Mouse (Mus musculus) forebrain, postnatal 0 days (tissue): ENCODE data around the gene Actn1. TPM values are rescaled to one million over a fixed set of nuclear protein-coding genes. Genes with fewer than 3 reads are reported as not detected.
A peak's percentile ranks its signal among the peaks of the same experiment; 100 is the strongest.

Experiments
- ATAC-seq: fragments of 200-750 bp; cut with Nextera tagmentation; 2 replicates; pipeline ENCODE4 v1.8.0; 2017; ENCODE audit warnings: mild to moderate bottlenecking, moderate library complexity
- DNase-seq: peaks from one replicate; pipeline ENCODE4 v3.0.0-alpha.2; 2015
- H3K27ac ChIP-seq: fragments of 300-500 bp; sonication (generic); 2 replicates; pipeline ENCODE4 v1.5.1; 2014; ENCODE audit warnings: low read depth, mild to moderate bottlenecking, antibody characterized with exemption, low read length, moderate library complexity, mixed read lengths
- H3K27me3 ChIP-seq: fragments of 300-500 bp; sonication (generic); 2 replicates; pipeline ENCODE4 v1.6.1; 2014; ENCODE audit warnings: mild to moderate bottlenecking, low read length, mixed read lengths; ENCODE audit not compliant: insufficient read depth
- H3K36me3 ChIP-seq: fragments of 300-500 bp; sonication (generic); 2 replicates; pipeline ENCODE4 v1.6.1; 2014; ENCODE audit warnings: mild to moderate bottlenecking, moderate library complexity; ENCODE audit not compliant: insufficient read depth
- H3K4me1 ChIP-seq: fragments of 300-500 bp; sonication (generic); 2 replicates; pipeline ENCODE4 v1.6.1; 2014; ENCODE audit warnings: antibody characterized with exemption; ENCODE audit not compliant: insufficient read depth
- H3K4me2 ChIP-seq: fragments of 300-500 bp; sonication (generic); 2 replicates; pipeline ENCODE4 v1.6.1; 2014; ENCODE audit warnings: low read depth, mild to moderate bottlenecking, moderate library complexity
- H3K4me3 ChIP-seq: fragments of 300-500 bp; sonication (generic); 2 replicates; pipeline ENCODE4 v1.5.1; 2014; ENCODE audit warnings: low read depth, low read length, mixed read lengths
- H3K9ac ChIP-seq: fragments of 300-500 bp; sonication (generic); 2 replicates; pipeline ENCODE4 v1.6.1; 2014; ENCODE audit warnings: mild to moderate bottlenecking
- H3K9me3 ChIP-seq: fragments of 300-500 bp; sonication (generic); 2 replicates; pipeline ENCODE4 v1.6.1; 2016; ENCODE audit warnings: low read length
- CTCF ChIP-seq: sonication (generic); IDR thresholded peaks from 2 replicates; pipeline ENCODE4 v1.5.1; 2016; ENCODE audit warnings: antibody characterized with exemption, control low read depth, low read depth
- WGBS: fragments of 180-500 bp; shearing (Covaris S2); extraction: QIAGEN DNeasy Blood & Tissue Kit; methylation state at CpG from one replicate; pipeline ENCODE4 v1.1.7; 2014; 5-methylcytosine and 5-hydroxymethylcytosine counted together
- polyA plus RNA-seq: library from polyadenylated mRNA; unstranded; fragments of >200 nt; fragmentation: Nextera tagmentation; extraction: Ambion mirVana; gene quantifications from 2 replicates; pipeline ENCODE4 v1.2.1, GENCODE M21; 2015
- total RNA-seq: library from RNA; depleted of rRNA; stranded (reverse); fragments of >200 nt; gene quantifications from 2 replicates; pipeline ENCODE4 v1.2.3, GENCODE M21; 2014

Actn1 gene
- total and polyA plus RNA-seq, 2 experiments from 2014 or later, result 6.7 to 19.1 TPM

DNA sequence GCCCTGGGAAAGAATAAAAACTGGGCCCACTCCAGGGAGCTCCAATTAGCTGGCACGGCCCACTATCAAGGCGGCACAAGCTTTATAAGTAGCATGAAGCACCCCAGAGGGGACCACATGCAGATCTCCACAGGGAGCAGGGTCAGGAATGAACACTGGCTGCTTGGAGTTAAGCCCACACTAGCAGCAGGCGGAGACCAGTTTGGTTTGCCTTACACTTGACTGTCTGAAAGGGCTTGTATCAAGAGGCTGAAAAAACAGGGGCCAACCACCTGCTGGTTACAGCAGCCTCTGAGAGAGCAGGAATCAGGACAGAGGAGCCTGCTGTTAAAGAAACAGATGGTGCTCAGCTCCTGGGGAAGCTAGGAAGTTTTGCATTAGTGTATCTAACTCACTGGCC lies 32.3 kb downstream of the Actn1 start:
- no peak overlapping the region for H3K4me2 ChIP-seq
- DNase-seq, result peak; percentile 29
- H3K27me3 ChIP-seq, result no peaks in the 10 kb centered on the region
- H3K9ac ChIP-seq, result no peak overlapping the region
- peaks cover 4% of the 10 kb centered on the region; the same call in 1 of the 2 replicates for H3K4me1 ChIP-seq
- TF ChIP-seq CTCF, result no peak
- no peaks in the 10 kb centered on the region for H3K9me3 ChIP-seq
- peak; percentile 63 for ATAC-seq
- H3K27ac ChIP-seq, result no peak overlapping the region
- no peaks in the 10 kb centered on the region for H3K36me3 ChIP-seq
- no peak overlapping the region for H3K4me3 ChIP-seq
- 5% methylated on average over 3 of the region's 3 CpGs for WGBS

DNA sequence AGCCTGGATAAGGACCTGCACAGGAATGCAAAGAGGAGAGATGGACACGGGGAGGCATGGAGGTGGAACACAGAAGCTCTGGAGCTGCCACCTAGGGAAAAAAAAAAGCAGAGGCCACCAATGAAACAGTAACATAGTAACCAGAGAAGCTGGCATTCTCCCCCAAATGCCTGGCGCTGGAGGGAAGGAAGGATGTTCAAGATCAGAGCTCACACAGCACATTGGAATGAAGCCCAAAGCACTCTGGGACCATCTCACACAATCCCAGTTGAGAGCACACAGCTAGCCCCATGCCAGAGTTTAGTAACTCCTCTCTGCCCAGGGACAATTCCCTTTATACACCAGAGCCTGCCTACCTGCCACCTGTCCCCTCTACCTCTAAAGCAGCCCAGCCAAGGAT lies 34.1 kb downstream of the Actn1 start:
- H3K9ac ChIP-seq, result no peak overlapping the region
- H3K4me1 ChIP-seq, result peaks cover 4% of the 10 kb centered on the region; the same call in 1 of the 2 replicates
- no peak for DNase-seq
- no peak overlapping the region for H3K4me3 ChIP-seq
- ATAC-seq, result no peak
- H3K27me3 ChIP-seq, result no peaks in the 10 kb centered on the region
- no peaks in the 10 kb centered on the region for H3K36me3 ChIP-seq
- 68% methylated on average over 2 of the region's 2 CpGs for WGBS
- H3K27ac ChIP-seq, result no peak overlapping the region
- no peak overlapping the region for H3K4me2 ChIP-seq
- no peaks in the 10 kb centered on the region for H3K9me3 ChIP-seq
- no peak for TF ChIP-seq CTCF

DNA sequence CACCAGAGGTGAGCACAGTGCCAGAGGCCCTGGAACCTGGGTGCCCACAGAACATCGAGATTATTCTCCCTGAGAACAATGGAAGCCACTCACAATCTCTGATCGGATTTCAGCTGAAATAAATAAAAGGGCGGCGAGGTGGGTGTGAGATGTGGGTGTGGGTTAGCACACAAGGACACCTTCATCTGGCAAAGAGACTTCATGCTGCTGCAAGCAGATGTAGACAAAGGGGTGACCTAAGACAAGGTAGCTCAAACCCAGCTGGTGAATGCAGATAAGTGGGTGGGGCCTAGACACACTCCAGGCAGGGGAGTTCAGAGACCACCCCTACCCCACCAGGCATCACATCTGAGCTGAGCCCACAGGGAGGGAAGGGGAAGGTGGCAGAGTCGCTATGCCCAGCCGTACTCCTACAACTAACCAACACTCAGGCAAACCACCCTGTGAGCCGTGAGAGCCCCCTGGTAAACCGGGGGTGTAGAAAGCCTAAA lies 35.9 kb downstream of the Actn1 start:
- no peaks in the 10 kb centered on the region for H3K4me1 ChIP-seq
- no peak for ATAC-seq
- no peaks in the 10 kb centered on the region for H3K9me3 ChIP-seq
- H3K4me2 ChIP-seq, result no peak overlapping the region
- no peak overlapping the region for H3K9ac ChIP-seq
- no peaks in the 10 kb centered on the region for H3K27me3 ChIP-seq
- no peak overlapping the region for H3K4me3 ChIP-seq
- no peak for DNase-seq
- TF ChIP-seq CTCF, result no peak
- WGBS, result 44% methylated on average over 8 of the region's 8 CpGs
- H3K36me3 ChIP-seq, result no peaks in the 10 kb centered on the region
- no peak overlapping the region for H3K27ac ChIP-seq

DNA sequence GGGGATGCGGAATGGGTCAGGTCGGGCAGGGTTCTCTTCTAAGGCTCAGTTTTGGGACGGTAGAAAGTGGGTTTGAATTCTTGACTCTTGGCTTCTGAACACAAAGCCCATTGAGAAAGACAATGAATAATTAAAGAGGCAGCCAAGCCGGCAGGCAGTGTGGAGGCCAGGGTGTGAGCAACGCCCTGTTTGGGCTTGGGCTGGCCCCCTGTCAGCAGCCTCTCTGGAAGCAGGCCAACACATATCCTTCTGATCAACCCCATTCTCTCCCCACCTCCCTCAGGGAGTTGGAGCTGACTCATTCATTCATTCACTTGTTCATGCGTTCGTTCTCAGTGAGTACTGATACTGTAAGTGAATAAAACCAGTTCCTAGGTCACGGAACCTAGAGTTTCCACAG lies 36.7 kb downstream of the Actn1 start:
- H3K4me1 ChIP-seq, result no peaks in the 10 kb centered on the region
- no peak overlapping the region for H3K27ac ChIP-seq
- no peaks in the 10 kb centered on the region for H3K27me3 ChIP-seq
- H3K4me3 ChIP-seq, result no peak overlapping the region
- H3K9ac ChIP-seq, result no peak overlapping the region
- H3K9me3 ChIP-seq, result no peaks in the 10 kb centered on the region
- no peak for TF ChIP-seq CTCF
- 30% methylated on average over 8 of the region's 8 CpGs for WGBS
- DNase-seq, result no peak
- H3K4me2 ChIP-seq, result no peak overlapping the region
- H3K36me3 ChIP-seq, result no peaks in the 10 kb centered on the region
- ATAC-seq, result no peak

DNA sequence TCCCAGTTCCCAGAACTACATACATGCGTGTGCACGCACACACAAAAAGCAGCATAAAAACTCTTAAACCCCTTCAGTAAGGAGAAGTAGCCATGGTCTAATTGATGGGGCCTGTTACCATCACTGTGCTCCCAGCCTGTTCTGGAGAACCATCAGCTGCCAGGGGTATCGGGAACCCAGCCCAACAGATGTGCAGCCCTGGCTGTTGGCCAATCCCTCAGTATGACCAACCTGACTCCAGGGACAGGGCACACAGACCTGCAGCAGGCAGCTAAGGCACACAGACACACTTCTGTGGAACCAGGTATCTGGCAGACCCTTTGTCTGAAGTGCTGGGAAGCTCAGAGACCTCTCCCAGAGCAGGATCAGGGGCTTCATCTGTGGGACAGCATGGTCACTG lies 37.7 kb downstream of the Actn1 start:
- H3K4me2 ChIP-seq, result no peak overlapping the region
- H3K9ac ChIP-seq, result no peak overlapping the region
- DNase-seq, result no peak
- H3K4me1 ChIP-seq, result no peaks in the 10 kb centered on the region
- no peaks in the 10 kb centered on the region for H3K9me3 ChIP-seq
- H3K36me3 ChIP-seq, result no peaks in the 10 kb centered on the region
- no peak overlapping the region for H3K4me3 ChIP-seq
- TF ChIP-seq CTCF, result no peak
- H3K27me3 ChIP-seq, result no peaks in the 10 kb centered on the region
- WGBS, result 92% methylated on average over 3 of the region's 3 CpGs
- H3K27ac ChIP-seq, result no peak overlapping the region
- ATAC-seq, result no peak

DNA sequence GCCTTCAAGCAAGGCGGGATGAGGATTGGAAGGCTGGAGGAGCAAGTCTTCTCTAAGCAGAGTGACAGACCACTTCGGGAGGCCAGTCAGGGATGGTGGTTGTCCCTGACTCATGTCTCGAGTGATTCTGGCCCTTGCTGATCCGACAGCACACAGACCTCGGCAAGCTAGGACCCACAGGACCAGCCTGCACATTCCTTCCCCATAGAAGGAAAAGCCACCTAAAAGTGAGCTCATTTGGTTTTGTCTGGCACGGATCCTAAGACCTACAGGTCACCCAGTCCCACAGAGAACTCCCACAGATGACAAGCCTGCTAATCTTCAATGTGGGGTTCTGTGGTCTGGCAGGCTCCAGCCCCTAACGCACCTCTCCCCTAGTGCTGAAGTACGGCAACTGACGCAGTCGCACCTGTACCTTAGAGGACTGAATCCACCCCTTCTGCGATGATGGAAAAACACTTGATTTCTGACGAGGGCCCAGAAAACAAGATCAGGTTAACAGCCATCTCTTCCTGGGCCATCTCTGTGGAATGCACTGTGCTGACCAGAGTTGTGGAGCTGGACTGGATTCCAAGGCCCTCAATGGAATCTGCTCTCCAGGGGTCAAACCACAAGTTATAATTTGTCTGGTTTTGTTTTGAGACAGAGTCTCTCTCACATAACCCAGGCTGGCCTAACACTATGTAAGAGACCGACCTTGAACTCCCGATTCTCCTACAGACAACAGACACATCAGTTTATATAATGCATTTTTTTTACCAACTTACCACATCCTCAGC lies 39.7 kb downstream of the Actn1 start:
- no peaks in the 10 kb centered on the region for H3K27me3 ChIP-seq
- H3K4me1 ChIP-seq, result 0 out of 2 replicates have a peak, but pooled peaks cover 4% of the 10 kb centered on the region
- H3K36me3 ChIP-seq, result no peaks in the 10 kb centered on the region
- H3K4me3 ChIP-seq, result no peak overlapping the region
- 89% methylated on average over 14 of the region's 14 CpGs for WGBS
- no peak for DNase-seq
- no peak for TF ChIP-seq CTCF
- no peak overlapping the region for H3K27ac ChIP-seq
- no peak overlapping the region for H3K4me2 ChIP-seq
- no peaks in the 10 kb centered on the region for H3K9me3 ChIP-seq
- H3K9ac ChIP-seq, result no peak overlapping the region
- no peak for ATAC-seq

DNA sequence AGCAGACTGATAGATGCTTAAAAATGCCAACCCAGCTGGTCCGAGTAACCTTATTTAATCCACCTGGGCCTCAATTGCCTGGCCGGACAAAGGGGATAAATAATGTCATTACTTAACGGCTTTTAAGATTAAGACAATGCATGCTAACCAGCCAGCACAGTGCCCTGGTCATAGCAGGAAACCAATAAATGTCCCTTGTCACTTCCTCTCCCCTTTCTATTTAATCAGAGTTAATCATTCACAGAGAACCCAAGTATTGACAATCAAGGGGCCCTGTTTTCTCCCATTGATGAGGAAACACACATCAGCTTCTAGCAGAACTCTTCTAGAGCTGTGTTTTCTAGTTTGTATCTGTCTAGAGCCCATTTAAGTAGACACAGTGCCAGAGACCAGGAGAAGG lies 41.4 kb downstream of the Actn1 start:
- H3K27ac ChIP-seq, result no peak overlapping the region
- DNase-seq (no peak), ATAC-seq (no peak)
- H3K4me3 ChIP-seq, result no peak overlapping the region
- 0 out of 2 replicates have a peak, but pooled peaks cover 4% of the 10 kb centered on the region for H3K4me1 ChIP-seq
- H3K36me3 ChIP-seq, result no peaks in the 10 kb centered on the region
- no peaks in the 10 kb centered on the region for H3K9me3 ChIP-seq
- 81% methylated on average over 3 of the region's 3 CpGs for WGBS
- TF ChIP-seq CTCF, result no peak
- H3K4me2 ChIP-seq, result no peak overlapping the region
- no peak overlapping the region for H3K9ac ChIP-seq
- no peaks in the 10 kb centered on the region for H3K27me3 ChIP-seq
